Mouse (Mus musculus) CH12.LX (cell line): ENCODE data around the gene Adamts14.
A peak's percentile ranks its signal among the peaks of the same experiment; 100 is the strongest.

Source experiments
- CTCF ChIP-seq, 2 experiments: IDR thresholded peaks in 1 of 2; conservative IDR thresholded peaks in 1 of 2; 2 replicates each; pipeline ENCODE4 v1.5.1; 2011 to 2012; ENCODE audit warnings: low read depth in 2 of 2, low read length in 2 of 2, improper control_type of control experiment in 1 of 2, inconsistent platforms in 1 of 2, mild to moderate bottlenecking in 1 of 2, moderate library complexity in 1 of 2
- MAX ChIP-seq: IDR thresholded peaks from 2 replicates; pipeline ENCODE4 v1.6.1; 2011; ENCODE audit warnings: low read length, improper control_type of control experiment
- MXI1 ChIP-seq: IDR thresholded peaks from 2 replicates; pipeline ENCODE4 v1.6.1; 2011; ENCODE audit warnings: mild to moderate bottlenecking, low read depth, low read length, improper control_type of control experiment
- POLR2A ChIP-seq: IDR thresholded peaks from 2 replicates; pipeline ENCODE4 v1.6.1; 2011; ENCODE audit warnings: low read depth, mild to moderate bottlenecking, improper control_type of control experiment, low read length
- POLR2AphosphoS2 ChIP-seq: IDR thresholded peaks from 2 replicates; pipeline ENCODE4 v1.6.1; 2011; ENCODE audit warnings: low read depth, low read length, improper control_type of control experiment
- RCOR1 ChIP-seq: conservative IDR thresholded peaks from 2 replicates; pipeline ENCODE4 v1.6.1; 2012; ENCODE audit warnings: low read depth, mild to moderate bottlenecking, inconsistent platforms, low read length, improper control_type of control experiment
- USF2 ChIP-seq: conservative IDR thresholded peaks from 2 replicates; pipeline ENCODE4 v1.6.1; 2011; ENCODE audit warnings: low read depth, low read length, improper control_type of control experiment

- no peak for TF ChIP-seq POLR2A
- peak; percentile 78 for TF ChIP-seq MAX
- no peak for TF ChIP-seq USF2
- TF ChIP-seq RCOR1, result no peak
- TF ChIP-seq MXI1, result no peak
- TF ChIP-seq POLR2AphosphoS2, result no peak
- TF ChIP-seq CTCF (conservative IDR thresholded peaks at IDR 0.05 in 1 of 2, IDR thresholded peaks at IDR 0.05 in 1 of 2; ENCODE audit: low read depth in 2 of 2, low read length in 2 of 2), result peak; percentile 68 to 70
These were observed 61.5 kb downstream of the Adamts14 start for GRCm38 (mm10) chr10:61211743-61212142.
